Mouse (Mus musculus): Measurements from ENCODE around the gene Usp49.

DNA sequence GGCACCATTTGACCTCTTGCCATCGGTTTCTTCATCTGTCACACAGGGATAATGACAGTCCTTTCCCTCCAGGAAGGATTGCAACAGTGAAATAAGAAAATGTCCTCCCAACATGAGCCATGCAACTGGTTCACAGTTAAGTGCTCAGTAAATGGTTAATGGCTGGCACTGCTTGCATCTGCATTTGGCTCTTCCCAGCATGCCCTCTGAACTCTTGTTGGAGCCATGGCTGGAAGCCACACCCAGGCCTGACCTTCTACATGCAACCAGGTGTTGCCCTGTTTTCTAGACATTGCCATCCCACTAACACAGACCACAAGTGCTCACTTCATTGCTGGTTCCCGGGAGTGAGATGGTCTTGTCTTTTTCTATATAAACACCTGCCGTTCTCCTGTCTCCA is 77.5 kb downstream of the Usp49 start:
- TF ChIP-seq CTCF (IDR thresholded peaks at IDR 0.05; ENCODE audit: low read depth) = no peak
- TF ChIP-seq EP300 (IDR thresholded peaks at IDR 0.05; ENCODE audit: low read depth) = no peak
